Mouse (Mus musculus) liver, postnatal 0 days (tissue): ENCODE results near the gene 2210016L21Rik. TPM values are rescaled to one million over a fixed set of nuclear protein-coding genes. Genes with fewer than 3 reads are reported as not detected.

Experiments used
- ATAC-seq: fragments of 200-750 bp; cut with Nextera tagmentation; 2 replicates; pipeline ENCODE4 v1.8.0; 2017; ENCODE audit warnings: mild to moderate bottlenecking, moderate library complexity
- DNase-seq: peaks from one replicate; pipeline ENCODE4 v3.0.0-alpha.2; 2016
- H3K27ac ChIP-seq: fragments of 300-500 bp; sonication (generic); 2 replicates; pipeline ENCODE4 v1.5.1; 2014; ENCODE audit warnings: antibody characterized with exemption, moderate library complexity, mild to moderate bottlenecking, low read depth
- H3K27me3 ChIP-seq: fragments of 300-500 bp; sonication (generic); 2 replicates; pipeline ENCODE4 v1.6.1; 2014; ENCODE audit warnings: low read length, control low read depth, mixed read lengths; ENCODE audit not compliant: insufficient read depth
- H3K36me3 ChIP-seq: fragments of 300-500 bp; sonication (generic); replicated peaks from 2 replicates; pipeline ENCODE4 v1.6.1; 2014; ENCODE audit warnings: mild to moderate bottlenecking, control low read depth, low read length, moderate library complexity, mixed read lengths; ENCODE audit not compliant: insufficient read depth
- H3K4me1 ChIP-seq: fragments of 300-500 bp; sonication (generic); 2 replicates; pipeline ENCODE4 v1.6.1; 2014; ENCODE audit warnings: antibody characterized with exemption, mild to moderate bottlenecking, control low read depth; ENCODE audit not compliant: insufficient read depth
- H3K4me2 ChIP-seq: fragments of 300-500 bp; sonication (generic); 2 replicates; pipeline ENCODE4 v1.6.1; 2014; ENCODE audit warnings: low read depth, mild to moderate bottlenecking, low read length, moderate library complexity, mixed read lengths
- H3K4me3 ChIP-seq: fragments of 300-500 bp; sonication (generic); 2 replicates; pipeline ENCODE4 v1.5.1; 2014; ENCODE audit warnings: low read depth, low read length
- H3K9ac ChIP-seq: fragments of 300-500 bp; sonication (generic); replicated peaks from 2 replicates; pipeline ENCODE4 v1.6.1; 2014; ENCODE audit warnings: mild to moderate bottlenecking, moderate library complexity
- H3K9me3 ChIP-seq: fragments of 300-500 bp; sonication (generic); 2 replicates; pipeline ENCODE4 v1.6.1; 2016; ENCODE audit warnings: mild to moderate bottlenecking, control low read depth, low read length, mixed read lengths
- CTCF ChIP-seq: sonication (generic); IDR thresholded peaks from 2 replicates; pipeline ENCODE4 v1.5.1; 2016; ENCODE audit warnings: antibody characterized with exemption, low read depth
- EP300 ChIP-seq: IDR thresholded peaks from 2 replicates; pipeline ENCODE4 v1.6.1; 2016; ENCODE audit warnings: antibody characterized with exemption, low read depth, mild to moderate bottlenecking
- WGBS: fragments of 180-500 bp; shearing (Covaris S2); extraction: QIAGEN DNeasy Blood & Tissue Kit; methylation state at CpG from one replicate; pipeline ENCODE4 v1.1.7; 2014; ENCODE audit not compliant: insufficient replicate concordance; 5-methylcytosine and 5-hydroxymethylcytosine counted together
- polyA plus RNA-seq: library from polyadenylated mRNA; unstranded; fragments of >200 nt; fragmentation: Nextera tagmentation; extraction: Ambion mirVana; gene quantifications from 2 replicates; pipeline ENCODE4 v1.2.1, GENCODE M21; 2015

The 2210016L21Rik gene
- polyA plus RNA-seq, 1 experiment from 2014 or later, result 15.3 TPM

DNA sequence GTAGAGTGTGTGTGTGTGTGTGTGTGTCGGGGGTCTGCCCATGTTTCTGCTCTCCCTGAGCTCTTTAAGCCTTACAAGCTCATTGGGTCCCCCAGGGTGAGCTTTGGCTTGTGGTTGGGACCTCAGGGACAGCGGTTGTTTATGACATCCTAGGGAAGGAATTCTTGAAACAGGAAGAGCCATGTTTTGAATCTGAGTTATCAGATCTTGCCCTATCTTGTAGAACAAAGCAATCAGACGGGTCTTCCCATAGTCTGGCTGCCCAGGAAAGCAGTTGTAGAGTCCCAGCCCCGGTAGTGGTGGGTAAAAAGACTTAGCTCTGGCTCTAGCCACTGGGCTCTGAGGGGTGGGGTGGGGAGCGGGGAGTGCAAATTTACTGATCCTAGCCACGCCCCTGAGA lies 55.4 kb downstream of the 2210016L21Rik start:
- TF ChIP-seq EP300 (no peak), CTCF (no peak)
- no peak overlapping the region for H3K4me3 ChIP-seq
- DNase-seq, result no peak
- WGBS, result 42% methylated on average over 6 of the region's 6 CpGs
- no peaks in the 10 kb centered on the region for H3K36me3 ChIP-seq
- no peaks in the 10 kb centered on the region for H3K4me1 ChIP-seq
- no peak overlapping the region for H3K9ac ChIP-seq
- H3K27me3 ChIP-seq, result no peaks in the 10 kb centered on the region
- no peak overlapping the region for H3K4me2 ChIP-seq
- no peak overlapping the region for H3K27ac ChIP-seq
- ATAC-seq, result no peak
- no peaks in the 10 kb centered on the region for H3K9me3 ChIP-seq

Other genes with a start within 250 kb of the 2210016L21Rik start
- gene Tchp, start 234.4 kb upstream of the 2210016L21Rik start, polyA plus RNA-seq, result 1.9 and 2.4 TPM in 2 replicates
- gene Ankrd13a, start 167.5 kb upstream of the 2210016L21Rik start, polyA plus RNA-seq, result 26.7 TPM in 2 replicates
- 10.5 and 11.1 TPM in 2 replicates for gene Git2, start 166.6 kb upstream of the 2210016L21Rik start, polyA plus RNA-seq
- 31.2 and 32.5 TPM in 2 replicates for gene 1500011B03Rik, start 118.7 kb upstream of the 2210016L21Rik start, polyA plus RNA-seq
- not detected in 2 replicates for gene 4930519G04Rik, start 88.5 kb upstream of the 2210016L21Rik start, polyA plus RNA-seq
- not detected in 2 replicates for gene Gm9936, start 83.5 kb upstream of the 2210016L21Rik start, polyA plus RNA-seq
- 7.8 and 10.1 TPM in 2 replicates for gene Oasl2, start 45.2 kb upstream of the 2210016L21Rik start, polyA plus RNA-seq
- 2.2 TPM in 2 replicates for gene Oasl1, start 18.9 kb upstream of the 2210016L21Rik start, polyA plus RNA-seq
- 5.6 and 7.0 TPM in 2 replicates for gene Hnf1a, start 28.9 kb downstream of the 2210016L21Rik start, polyA plus RNA-seq
- gene Sppl3, start 69.0 kb downstream of the 2210016L21Rik start, polyA plus RNA-seq, result 9.2 and 11.5 TPM in 2 replicates
- 6.0 and 6.6 TPM in 2 replicates for gene Gm10401, start 156.1 kb downstream of the 2210016L21Rik start, polyA plus RNA-seq
- gene Acads, start 177.2 kb downstream of the 2210016L21Rik start, polyA plus RNA-seq, result 87.9 and 93.4 TPM in 2 replicates
- gene Unc119b, start 192.8 kb downstream of the 2210016L21Rik start, polyA plus RNA-seq, result 6.9 and 8.0 TPM in 2 replicates
- 8.2 and 10.1 TPM in 2 replicates for gene Mlec, start 216.0 kb downstream of the 2210016L21Rik start, polyA plus RNA-seq